Mouse (Mus musculus) forebrain, embryonic 12.5 days (tissue): ENCODE data around the gene Hist2h2be. TPM values are rescaled to one million over a fixed set of nuclear protein-coding genes. Genes with fewer than 3 reads are reported as not detected.
"Not testable (repeated sequence)": the region's sequence is repeated elsewhere in the genome, so short reads cannot be mapped to it uniquely, and the experiment has no call there.

ENCODE experiments used
- ATAC-seq: fragments of 200-750 bp; cut with Nextera tagmentation; 2 replicates; pipeline ENCODE4 v1.8.0; 2017; ENCODE audit warnings: moderate TSS enrichment; ENCODE audit not compliant: low FRiP score
- H3K27ac ChIP-seq: fragments of 300-500 bp; sonication (generic); 2 replicates; pipeline ENCODE4 v1.5.1; 2016; ENCODE audit warnings: mild to moderate bottlenecking
- H3K27me3 ChIP-seq: fragments of 300-500 bp; sonication (generic); 2 replicates; pipeline ENCODE4 v1.6.1; 2016; ENCODE audit warnings: mild to moderate bottlenecking
- H3K36me3 ChIP-seq: fragments of 300-500 bp; sonication (generic); replicated peaks from 2 replicates; pipeline ENCODE4 v1.6.1; 2016; ENCODE audit warnings: mild to moderate bottlenecking
- H3K4me1 ChIP-seq: fragments of 300-500 bp; sonication (generic); 2 replicates; pipeline ENCODE4 v1.6.1; 2016
- H3K4me2 ChIP-seq: fragments of 300-500 bp; sonication (generic); 2 replicates; pipeline ENCODE4 v1.6.1; 2016; ENCODE audit warnings: mild to moderate bottlenecking, moderate library complexity
- H3K4me3 ChIP-seq: fragments of 300-500 bp; sonication (generic); replicated peaks from 2 replicates; pipeline ENCODE4 v1.5.1; 2016; ENCODE audit warnings: mild to moderate bottlenecking
- H3K9ac ChIP-seq: fragments of 300-500 bp; sonication (generic); 2 replicates; pipeline ENCODE4 v1.6.1; 2016; ENCODE audit warnings: mild to moderate bottlenecking
- H3K9me3 ChIP-seq: fragments of 300-500 bp; sonication (generic); 2 replicates; pipeline ENCODE4 v1.6.1; 2016
- WGBS: fragments of 180-500 bp; shearing (Covaris S2); methylation state at CpG from one replicate; pipeline ENCODE4 v1.1.7; 2016; 5-methylcytosine and 5-hydroxymethylcytosine counted together
- polyA plus RNA-seq: library from polyadenylated mRNA; unstranded; fragments of >200 nt; fragmentation: Nextera tagmentation; extraction: Ambion mirVana; gene quantifications from 2 replicates; pipeline ENCODE4 v1.2.1, GENCODE M21; 2016

Gene Hist2h2be
- polyA plus RNA-seq, 1 experiment from 2014 or later: 15.4 TPM

DNA sequence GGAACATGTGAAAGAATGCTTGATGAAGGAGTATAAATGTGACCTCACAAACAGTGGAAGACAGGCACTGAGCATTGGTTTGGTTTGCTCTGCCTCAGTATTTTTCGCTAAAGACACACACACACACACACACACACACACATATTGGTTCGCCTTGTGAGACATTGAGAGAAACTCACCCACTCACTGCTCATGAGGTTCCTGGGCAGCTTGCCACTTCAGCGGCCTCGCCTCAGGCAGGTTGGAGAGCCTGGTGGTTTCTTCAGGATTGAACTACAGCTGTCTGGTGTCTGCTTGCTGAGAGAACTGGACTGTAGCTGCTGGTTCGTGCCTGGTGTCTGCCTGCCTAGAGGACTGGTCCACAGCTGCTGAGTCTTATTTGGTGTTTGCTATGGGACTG lies 39.3 kb downstream of the Hist2h2be start:
- no peak overlapping the region for H3K9ac ChIP-seq
- no peaks in the 10 kb centered on the region for H3K9me3 ChIP-seq
- no peak overlapping the region for H3K4me2 ChIP-seq
- no peaks in the 10 kb centered on the region for H3K36me3 ChIP-seq
- H3K4me1 ChIP-seq: peaks cover 24% of the 10 kb centered on the region
- H3K27ac ChIP-seq: no peak overlapping the region
- ATAC-seq: no peak
- 90% methylated on average over 5 of the region's 5 CpGs for WGBS
- no peak overlapping the region for H3K4me3 ChIP-seq
- no peaks in the 10 kb centered on the region for H3K27me3 ChIP-seq

DNA sequence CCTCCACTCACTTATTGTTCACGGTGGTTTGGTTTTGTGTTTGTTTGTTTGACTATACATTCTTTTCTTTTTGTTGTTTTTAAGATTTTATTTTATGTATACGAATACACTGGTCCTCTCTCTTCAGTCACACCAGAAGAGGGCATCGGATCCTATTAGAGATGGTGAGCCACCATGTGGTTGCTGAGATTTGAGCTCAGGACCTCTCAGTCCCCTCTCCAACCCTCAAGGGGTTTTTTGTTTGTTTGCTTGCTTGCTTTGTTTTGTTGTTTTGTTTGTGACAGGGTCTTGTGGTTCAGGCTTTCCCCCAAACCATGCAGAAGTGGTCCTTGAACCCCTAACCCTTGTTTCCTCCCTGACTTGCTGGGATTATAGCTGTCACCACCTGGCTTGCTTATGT lies 40.7 kb downstream of the Hist2h2be start:
- no peaks in the 10 kb centered on the region for H3K27me3 ChIP-seq
- peak overlapping the region; percentile 99 for H3K27ac ChIP-seq
- H3K36me3 ChIP-seq: no peaks in the 10 kb centered on the region
- 54% methylated on average over 3 of the region's 3 CpGs for WGBS
- peak overlapping the region; percentile 79 for H3K4me2 ChIP-seq
- no peak for ATAC-seq
- peak overlapping the region; percentile 85 for H3K9ac ChIP-seq
- peaks cover 24% of the 10 kb centered on the region for H3K4me1 ChIP-seq
- H3K9me3 ChIP-seq: no peaks in the 10 kb centered on the region
- H3K4me3 ChIP-seq: peak overlapping the region; percentile 59; the same call in 1 of the 2 replicates

DNA sequence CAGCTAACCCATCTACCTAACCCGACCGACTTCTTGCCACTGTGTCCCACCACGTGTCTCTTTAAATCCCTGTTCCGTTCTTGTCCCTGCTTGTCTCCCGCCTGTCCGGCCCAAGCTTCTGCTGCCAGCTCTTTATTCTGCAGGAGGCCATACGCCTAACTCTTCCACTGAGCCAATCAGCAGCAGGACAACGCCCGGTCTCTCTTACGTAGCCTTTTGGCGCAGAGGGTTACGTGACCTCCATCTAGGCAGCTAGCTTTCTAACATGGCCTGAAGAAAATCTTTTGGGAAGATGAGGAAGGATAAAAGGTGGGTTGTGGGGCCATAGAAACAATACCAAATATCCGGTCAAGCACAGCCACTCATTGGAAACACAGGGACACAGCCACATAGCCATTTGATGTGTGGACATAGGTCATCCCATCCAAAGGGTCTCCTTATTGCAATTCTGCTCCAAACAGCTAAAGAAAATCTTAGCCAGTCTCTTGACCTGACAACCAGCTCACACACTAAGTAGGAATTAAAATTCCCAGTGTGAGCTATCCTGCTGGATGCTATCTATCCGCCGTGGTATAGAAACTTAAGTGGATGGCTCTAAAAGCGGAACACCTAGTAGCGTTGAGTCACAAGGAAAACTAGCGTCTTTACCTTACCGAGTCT lies 41.4 kb downstream of the Hist2h2be start:
- Histone ChIP-seq H3K4me3 (peak overlapping the region; percentile 59), H3K9me3 (no peaks in the 10 kb centered on the region), H3K27me3 (no peaks in the 10 kb centered on the region), H3K9ac (peak overlapping the region; percentile 85), H3K36me3 (no peaks in the 10 kb centered on the region), H3K27ac (peak overlapping the region; percentile 99), H3K4me1 (peaks cover 24% of the 10 kb centered on the region), H3K4me2 (peak overlapping the region; percentile 79)
- ATAC-seq: peak; percentile 82
- under 1% methylated on average over 19 of the region's 19 CpGs for WGBS

DNA sequence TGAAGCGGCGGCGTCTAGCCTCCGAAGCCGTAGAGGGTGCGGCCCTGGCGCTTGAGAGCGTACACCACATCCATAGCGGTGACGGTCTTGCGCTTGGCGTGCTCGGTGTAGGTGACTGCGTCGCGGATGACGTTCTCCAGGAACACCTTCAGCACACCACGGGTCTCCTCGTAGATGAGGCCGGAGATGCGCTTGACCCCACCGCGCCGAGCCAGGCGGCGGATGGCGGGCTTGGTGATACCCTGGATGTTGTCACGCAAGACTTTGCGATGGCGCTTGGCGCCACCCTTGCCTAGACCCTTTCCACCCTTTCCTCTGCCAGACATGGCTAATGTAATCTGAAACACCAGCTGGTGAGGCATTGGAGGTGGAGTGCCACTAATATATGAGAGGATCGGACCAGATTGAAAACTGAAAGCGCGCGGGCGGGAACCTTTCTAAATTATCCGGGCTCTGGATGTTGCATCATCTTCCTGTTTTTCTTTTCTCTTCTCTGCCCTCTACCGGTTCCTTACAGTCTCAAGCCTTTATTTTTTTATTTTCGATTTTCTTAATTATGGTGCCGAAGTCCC lies 42.1 kb downstream of the Hist2h2be start, which contains the start of gene Hist2h4:
Gene Hist2h4 (minus strand): TSS at position 333 of the 572 bp plus-strand sequence.
- Histone ChIP-seq H3K9ac (peak within 1 kb of the TSS; percentile 85), H3K9me3 (no peaks in the 10 kb centered on the region), H3K4me1 (peaks cover 31% of the 10 kb centered on the region), H3K4me2 (peak within 1 kb of the TSS; percentile 79), H3K4me3 (peak within 1 kb of the TSS; percentile 59), H3K36me3 (no peaks in the 10 kb centered on the region), H3K27ac (peak within 1 kb of the TSS; percentile 99), H3K27me3 (no peaks in the 10 kb centered on the region)
- under 1% methylated on average over 40 of the region's 40 CpGs for WGBS
- peak; percentile 92 for ATAC-seq

DNA sequence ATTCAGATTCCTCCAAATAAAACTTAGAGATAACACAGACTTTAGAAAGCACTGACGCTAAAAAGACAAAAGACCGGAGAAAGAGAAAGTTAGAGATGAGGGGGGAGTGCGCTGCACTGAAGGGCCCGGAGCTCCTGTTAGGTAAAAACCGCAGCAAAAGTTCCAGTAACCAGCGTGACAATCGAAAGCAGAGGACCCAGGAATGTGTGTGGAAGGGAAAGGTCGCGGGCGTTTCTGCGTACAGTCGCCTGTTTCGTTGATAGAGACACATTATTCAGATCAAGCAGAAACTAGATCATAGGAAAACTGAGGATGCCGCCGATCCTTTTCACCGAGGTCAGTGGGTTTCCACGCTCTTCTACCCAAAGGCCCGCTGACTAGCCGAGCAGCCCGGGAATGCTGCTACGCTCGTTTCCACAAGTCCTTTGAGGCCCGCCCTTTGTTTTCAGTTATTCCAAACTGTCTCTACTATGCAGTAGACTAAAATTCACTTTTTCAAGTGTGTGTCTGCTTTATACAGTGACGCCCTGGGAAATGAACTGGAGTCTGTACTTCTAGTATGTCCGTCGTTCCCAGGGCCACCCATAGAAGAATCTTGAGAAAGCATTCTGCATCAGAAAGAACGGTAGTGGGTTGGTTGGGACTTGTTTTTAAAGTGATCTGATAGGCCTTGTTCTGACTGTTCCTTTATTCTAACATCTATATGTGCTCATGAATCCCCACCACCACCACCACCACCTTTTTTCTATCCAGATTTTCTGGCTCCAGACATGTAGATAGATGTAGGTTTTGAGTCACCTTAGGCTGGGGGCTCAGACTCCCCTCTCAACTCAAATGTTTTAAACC lies 42.9 kb downstream of the Hist2h2be start:
- Histone ChIP-seq H3K4me3 (peak overlapping the region; percentile 59), H3K36me3 (no peaks in the 10 kb centered on the region), H3K9ac (peak overlapping the region; percentile 85), H3K4me1 (peaks cover 33% of the 10 kb centered on the region), H3K27me3 (no peaks in the 10 kb centered on the region), H3K4me2 (peak overlapping the region; percentile 79), H3K9me3 (no peaks in the 10 kb centered on the region), H3K27ac (peak overlapping the region; percentile 99)
- WGBS: 5% methylated on average over 27 of the region's 27 CpGs
- peak; percentile 7 for ATAC-seq

DNA sequence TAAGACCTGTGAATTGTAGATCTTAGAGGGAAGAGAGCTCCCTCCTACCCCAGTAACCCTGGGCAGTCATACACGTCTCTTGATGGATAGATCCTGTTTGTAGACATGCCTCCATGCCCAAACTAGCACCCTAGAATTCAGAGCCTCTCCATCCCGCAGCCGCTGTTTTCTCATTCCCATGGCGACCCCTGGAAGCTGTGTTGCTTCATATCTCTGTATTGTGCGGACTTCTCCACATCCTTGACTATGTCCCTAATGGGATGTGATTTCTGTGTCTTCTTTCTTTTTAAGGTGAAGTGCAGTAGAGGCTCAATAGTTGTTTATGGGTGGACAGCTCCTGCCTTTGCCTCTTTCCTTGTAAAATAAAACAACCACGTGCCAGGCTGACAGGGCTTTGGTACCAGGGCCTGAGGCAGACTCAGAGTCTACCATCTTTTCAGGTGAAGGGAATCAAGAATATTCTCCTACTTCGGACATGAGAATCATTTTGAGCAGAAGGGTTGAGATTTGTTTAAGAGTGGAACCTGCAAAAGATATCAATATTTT lies 43.6 kb downstream of the Hist2h2be start:
- Histone ChIP-seq H3K4me2 (peak overlapping the region; percentile 79), H3K9me3 (no peaks in the 10 kb centered on the region), H3K36me3 (no peaks in the 10 kb centered on the region), H3K27ac (peak overlapping the region; percentile 99), H3K4me1 (peaks cover 33% of the 10 kb centered on the region), H3K27me3 (no peaks in the 10 kb centered on the region), H3K4me3 (peak overlapping the region; percentile 59), H3K9ac (peak overlapping the region; percentile 85)
- ATAC-seq: no peak
- 74% methylated on average over 7 of the region's 7 CpGs for WGBS

DNA sequence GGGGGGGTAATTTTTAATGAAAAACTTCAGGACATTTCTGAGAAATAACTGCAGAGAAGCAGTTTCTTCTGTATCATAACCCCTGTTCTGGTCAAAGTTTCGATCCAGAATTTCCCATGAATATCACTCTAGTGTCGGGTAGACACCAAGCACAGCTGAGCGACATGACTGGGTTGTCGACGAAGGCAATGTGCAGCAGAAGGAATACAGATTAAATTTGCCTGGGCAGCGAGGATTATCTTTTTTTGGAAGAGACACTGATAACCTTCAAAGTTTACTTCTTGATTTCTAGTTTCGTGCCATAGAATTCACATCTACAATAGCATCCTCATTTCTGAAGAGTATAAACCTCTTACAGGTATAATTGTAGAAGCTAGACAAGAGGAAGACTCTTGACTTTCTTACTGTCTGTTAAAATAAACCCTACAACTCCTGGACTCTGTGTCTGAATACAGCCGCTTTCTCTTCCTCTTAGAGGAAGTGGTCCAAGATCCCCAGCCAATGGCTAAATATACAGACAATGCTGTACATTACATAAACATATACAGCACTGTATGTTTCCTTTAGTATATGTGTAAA lies 45.3 kb downstream of the Hist2h2be start:
- H3K27me3 ChIP-seq: no peaks in the 10 kb centered on the region
- no peak overlapping the region for H3K4me3 ChIP-seq
- peaks cover 33% of the 10 kb centered on the region for H3K4me1 ChIP-seq
- ATAC-seq: no peak
- H3K27ac ChIP-seq: no peak overlapping the region
- H3K9ac ChIP-seq: no peak overlapping the region
- WGBS: 92% methylated on average over 8 of the region's 8 CpGs
- no peaks in the 10 kb centered on the region for H3K36me3 ChIP-seq
- H3K4me2 ChIP-seq: no peak overlapping the region
- no peaks in the 10 kb centered on the region for H3K9me3 ChIP-seq

DNA sequence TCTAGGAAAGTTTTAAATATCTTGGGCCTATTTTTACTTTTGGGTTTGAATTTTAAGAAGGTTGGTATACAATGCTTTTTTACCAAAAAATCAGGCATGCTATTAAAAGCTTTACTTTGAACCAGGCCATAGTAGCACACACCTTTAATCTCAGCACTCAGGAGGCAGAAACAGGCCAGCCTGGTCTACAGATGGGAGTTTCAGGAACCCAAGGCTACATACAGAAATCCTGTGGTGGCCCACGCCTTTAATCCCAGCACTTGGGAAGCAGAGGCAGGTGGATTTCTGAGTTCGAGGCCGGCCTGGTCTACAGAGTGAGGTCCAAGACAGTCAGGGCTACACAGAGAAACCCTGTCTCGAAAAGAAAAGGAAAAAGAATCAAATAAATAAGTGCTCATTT lies 46.6 kb downstream of the Hist2h2be start:
- peaks cover 23% of the 10 kb centered on the region for H3K4me1 ChIP-seq
- 80% methylated on average over 4 of the region's 4 CpGs for WGBS
- no peaks in the 10 kb centered on the region for H3K27me3 ChIP-seq
- no peaks in the 10 kb centered on the region for H3K36me3 ChIP-seq
- H3K4me2 ChIP-seq: peak overlapping the region; percentile 51; the same call in 1 of the 2 replicates
- H3K27ac ChIP-seq: peak overlapping the region; percentile 94
- no peaks in the 10 kb centered on the region for H3K9me3 ChIP-seq
- no peak for ATAC-seq
- no peak overlapping the region for H3K4me3 ChIP-seq
- no peak overlapping the region for H3K9ac ChIP-seq

DNA sequence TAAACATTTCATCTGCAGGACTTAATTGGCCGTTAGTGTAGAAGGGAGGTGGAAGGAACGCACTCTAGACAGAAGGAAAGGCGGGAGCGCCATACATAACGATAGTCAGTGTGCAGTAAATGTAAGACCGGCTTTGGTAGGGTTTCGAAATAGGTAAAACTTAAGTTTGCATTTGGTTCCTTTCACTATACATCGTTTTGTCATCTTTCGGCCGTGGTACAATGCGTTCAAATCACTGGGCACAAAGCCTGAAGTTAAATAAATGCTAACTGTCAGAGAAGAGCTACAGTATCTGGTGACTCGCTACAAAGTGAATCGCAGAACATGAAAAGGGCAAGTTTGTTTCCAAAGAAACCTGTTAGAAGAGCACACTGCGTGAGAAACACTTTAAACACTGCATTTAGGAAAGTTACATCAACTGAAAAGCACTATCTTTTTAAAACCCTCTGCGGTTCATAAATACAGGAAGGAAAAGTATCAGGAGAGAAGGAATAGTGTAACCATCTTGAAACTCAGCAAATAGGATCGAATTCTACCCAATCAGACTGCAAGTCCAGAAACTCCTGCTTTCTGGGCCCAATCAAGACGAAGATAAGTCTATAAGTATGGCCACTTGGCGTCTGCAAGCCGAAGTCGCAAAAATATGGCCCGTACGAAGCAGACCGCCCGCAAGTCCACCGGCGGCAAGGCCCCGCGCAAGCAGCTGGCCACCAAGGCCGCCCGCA lies 47.3 kb downstream of the Hist2h2be start, which contains the start of gene Hist2h3b:
Gene Hist2h3b (plus strand): TSS at position 604 of the 725 bp plus-strand sequence.
- H3K27me3 ChIP-seq: no peaks in the 10 kb centered on the region
- 19% methylated on average over 29 of the region's 30 CpGs for WGBS
- ATAC-seq: peak; percentile 73

DNA sequence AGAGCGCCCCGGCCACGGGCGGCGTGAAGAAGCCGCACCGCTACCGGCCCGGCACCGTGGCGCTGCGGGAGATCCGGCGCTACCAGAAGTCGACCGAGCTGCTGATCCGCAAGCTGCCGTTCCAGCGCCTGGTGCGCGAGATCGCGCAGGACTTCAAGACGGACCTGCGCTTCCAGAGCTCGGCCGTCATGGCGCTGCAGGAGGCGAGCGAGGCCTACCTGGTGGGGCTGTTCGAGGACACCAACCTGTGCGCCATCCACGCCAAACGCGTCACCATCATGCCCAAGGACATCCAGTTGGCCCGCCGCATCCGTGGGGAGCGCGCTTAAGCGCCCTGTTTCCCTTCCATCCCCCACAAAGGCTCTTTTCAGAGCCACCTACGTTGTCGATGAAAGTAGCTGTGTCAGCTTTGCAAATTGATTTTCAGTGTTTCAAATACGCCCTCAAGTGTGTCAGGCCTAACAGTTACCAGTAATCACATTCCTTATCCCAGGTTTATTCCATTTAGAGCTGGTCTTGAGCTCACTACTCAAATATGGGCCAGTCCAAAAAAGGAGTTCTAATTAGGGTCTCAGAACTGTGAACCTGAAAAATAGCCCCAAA lies 48.0 kb downstream of the Hist2h2be start:
- H3K4me3 ChIP-seq: peak overlapping the region; percentile 57
- ATAC-seq: peak; percentile 33
- H3K9ac ChIP-seq: peak overlapping the region; percentile 68
- not testable (repeated sequence) for H3K36me3 ChIP-seq, H3K9me3 ChIP-seq, H3K27me3 ChIP-seq
- peaks cover 20% of the 10 kb centered on the region for H3K4me1 ChIP-seq
- under 1% methylated on average over 12 of the region's 44 CpGs for WGBS
- peak overlapping the region; percentile 98 for H3K27ac ChIP-seq
- H3K4me2 ChIP-seq: peak overlapping the region; percentile 78

More for the DNA sequence above, 47.3 kb downstream of the Hist2h2be start, which contains the start of gene Hist2h3b:
- peak within 1 kb of the TSS; percentile 78 for H3K4me2 ChIP-seq
- peak within 1 kb of the TSS; percentile 68 for H3K9ac ChIP-seq
- peaks cover 22% of the 10 kb centered on the region for H3K4me1 ChIP-seq
- peak within 1 kb of the TSS; percentile 98 for H3K27ac ChIP-seq
- H3K9me3 ChIP-seq: no peaks in the 10 kb centered on the region
- H3K36me3 ChIP-seq: no peaks in the 10 kb centered on the region
- H3K4me3 ChIP-seq: peak within 1 kb of the TSS; percentile 57
